Mouse (Mus musculus) ES-E14 (cell line): ENCODE measurements around the gene Calm2.

ENCODE experiments used
- CHD2 ChIP-seq: IDR thresholded peaks from 2 replicates; pipeline ENCODE4 v1.6.1; 2014; ENCODE audit warnings: mild to moderate bottlenecking, low read depth, low read length, inconsistent platforms
- HCFC1 ChIP-seq: IDR thresholded peaks from 2 replicates; pipeline ENCODE4 v1.6.1; 2012; ENCODE audit warnings: low read length, inconsistent platforms, borderline replicate concordance; ENCODE audit not compliant: insufficient read depth
- MAFK ChIP-seq: IDR thresholded peaks from 2 replicates; pipeline ENCODE4 v1.6.1; 2014; ENCODE audit warnings: mild to moderate bottlenecking, low read depth, low read length, inconsistent platforms; ENCODE audit not compliant: insufficient read depth
- ZC3H11A ChIP-seq: IDR thresholded peaks from 2 replicates; pipeline ENCODE4 v1.6.1; 2012; ENCODE audit warnings: low read depth, mild to moderate bottlenecking, inconsistent platforms, low read length, borderline replicate concordance
- ZNF384 ChIP-seq: IDR thresholded peaks from 2 replicates; pipeline ENCODE4 v1.6.1; 2012; ENCODE audit warnings: low read depth, low read length, inconsistent platforms

- TF ChIP-seq ZNF384 (no peak), MAFK (no peak), CHD2 (no peak), ZC3H11A (no peak), HCFC1 (no peak)
These were observed 14.4 kb downstream of the Calm2 start for GRCm38 (mm10) chr17:87432314-87432713.
